Mouse (Mus musculus) intestine, embryonic 16.5 days (tissue): ENCODE data around the gene Iqcg. TPM values are rescaled to one million over a fixed set of nuclear protein-coding genes. Genes with fewer than 3 reads are reported as not detected.

Source experiments
- ATAC-seq: fragments of 200-750 bp; cut with Nextera tagmentation; 2 replicates; pipeline ENCODE4 v1.8.0; 2017; ENCODE audit warnings: moderate TSS enrichment, moderate library complexity
- H3K27ac ChIP-seq: fragments of 300-500 bp; sonication (generic); 2 replicates; pipeline ENCODE4 v1.5.1; 2014; ENCODE audit warnings: mild to moderate bottlenecking, low read length
- H3K27me3 ChIP-seq: fragments of 300-500 bp; sonication (generic); replicated peaks from 2 replicates; pipeline ENCODE4 v1.6.1; 2014; ENCODE audit warnings: low read length, control low read depth, mixed read lengths; ENCODE audit not compliant: control insufficient read depth, insufficient read depth
- H3K36me3 ChIP-seq: fragments of 300-500 bp; sonication (generic); 2 replicates; pipeline ENCODE4 v1.6.1; 2014; ENCODE audit warnings: low read length, control low read depth; ENCODE audit not compliant: control insufficient read depth, insufficient read depth
- H3K4me1 ChIP-seq: fragments of 300-500 bp; sonication (generic); 2 replicates; pipeline ENCODE4 v1.6.1; 2014; ENCODE audit warnings: low read length, control low read depth, mixed read lengths; ENCODE audit not compliant: control insufficient read depth, insufficient read depth
- H3K4me2 ChIP-seq: fragments of 300-500 bp; sonication (generic); 2 replicates; pipeline ENCODE4 v1.6.1; 2014; ENCODE audit warnings: low read depth, low read length, control low read depth
- H3K4me3 ChIP-seq: fragments of 300-500 bp; sonication (generic); 2 replicates; pipeline ENCODE4 v1.5.1; 2014; ENCODE audit warnings: mild to moderate bottlenecking, low read length
- H3K9ac ChIP-seq: fragments of 300-500 bp; sonication (generic); 2 replicates; pipeline ENCODE4 v1.6.1; 2014; ENCODE audit warnings: low read depth, low read length
- H3K9me3 ChIP-seq: fragments of 300-500 bp; sonication (generic); 2 replicates; pipeline ENCODE4 v1.6.1; 2016; ENCODE audit warnings: low read length, control low read depth; ENCODE audit not compliant: control insufficient read depth
- WGBS: fragments of 180-500 bp; shearing (Covaris S2); extraction: QIAGEN DNeasy Blood & Tissue Kit; methylation state at CpG from one replicate; pipeline ENCODE4 v1.1.7; 2014; 5-methylcytosine and 5-hydroxymethylcytosine counted together
- microRNA counts: library from miRNA; unstranded; fragments of <30 nt; microRNA quantifications from one replicate; lab custom pipeline; 2016
- microRNA-seq: library from miRNA; unstranded; fragments of <30 nt; microRNA quantifications from one replicate; pipeline ENCODE4, GENCODE M21; 2016
- polyA plus RNA-seq: library from polyadenylated mRNA; unstranded; fragments of >200 nt; fragmentation: Nextera tagmentation; extraction: Ambion mirVana; gene quantifications from 2 replicates; pipeline ENCODE4 v1.2.1, GENCODE M21; 2015

Iqcg gene
- polyA plus RNA-seq, 1 experiment from 2014 or later, result 1.9 TPM

DNA sequence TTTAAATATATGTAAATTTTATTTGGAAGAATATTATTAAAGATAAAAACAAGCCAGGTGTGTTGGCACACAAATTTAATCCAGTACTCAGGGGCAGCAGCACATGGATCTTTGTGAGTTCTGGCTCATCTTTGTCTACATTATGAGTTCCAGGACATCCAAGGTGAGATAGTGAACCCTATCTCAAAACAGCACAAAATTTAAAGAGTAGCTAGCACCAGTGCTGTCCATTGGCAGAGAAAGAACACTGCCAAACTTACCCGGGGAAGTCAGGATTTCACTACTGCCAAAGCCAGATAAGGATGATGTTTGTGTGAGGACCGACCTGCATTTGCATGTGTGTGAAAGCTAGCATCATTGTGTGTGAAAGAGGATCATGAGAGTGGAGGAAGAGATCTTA is 83.0 kb downstream of the Iqcg start:
- no peak overlapping the region for H3K9ac ChIP-seq
- ATAC-seq, result no peak
- WGBS, result 79% methylated on average over 2 of the region's 2 CpGs

GRCm38 (mm10) chr16:32972535-32972934 is 83.5 kb downstream of the Iqcg start:
- Histone ChIP-seq H3K36me3 (peaks cover 15% of the 10 kb centered on the region; the same call in 1 of the 2 replicates), H3K4me2 (no peak overlapping the region), H3K27me3 (no peaks in the 10 kb centered on the region), H3K9ac (no peak overlapping the region), H3K27ac (no peak overlapping the region), H3K4me3 (no peak overlapping the region), H3K9me3 (no peaks in the 10 kb centered on the region), H3K4me1 (no peaks in the 10 kb centered on the region)
- ATAC-seq, result no peak
- 72% methylated on average over 5 of the region's 5 CpGs for WGBS

More for the DNA sequence above, 83.0 kb downstream of the Iqcg start:
- H3K4me3 ChIP-seq, result no peak overlapping the region
- H3K4me2 ChIP-seq, result no peak overlapping the region
- peaks cover 15% of the 10 kb centered on the region; the same call in 1 of the 2 replicates for H3K36me3 ChIP-seq
- H3K9me3 ChIP-seq, result no peaks in the 10 kb centered on the region
- no peaks in the 10 kb centered on the region for H3K27me3 ChIP-seq
- H3K4me1 ChIP-seq, result no peaks in the 10 kb centered on the region
- H3K27ac ChIP-seq, result no peak overlapping the region

MicroRNAs encoded within 50 kb of the gene (microRNA counts, 519-probe panel; counts per million panel counts)
- 35.7 counts per million for microRNA mmu-miR-1947 (lab: Ali Mortazavi, UCI)

Small RNAs within 50 kb of the gene (microRNA-seq; reads per million reads assigned to microRNA genes)
- gene Gm22231, result not detected
- gene Mir1947, result 2.3 reads per million, percentile 2 among the genes with 10 or more reads in this experiment

Other genes with a start within 250 kb of the Iqcg start
- gene Smbd1, start 245.7 kb downstream of the Iqcg start, polyA plus RNA-seq, result 0.95 and 2.1 TPM in 2 replicates
- 61.9 and 72.3 TPM in 2 replicates for gene Fyttd1, start 178.7 kb downstream of the Iqcg start, polyA plus RNA-seq
- gene Rubcn, start 178.5 kb downstream of the Iqcg start, polyA plus RNA-seq, result 15.3 and 16.0 TPM in 2 replicates
- 10.0 and 11.5 TPM in 2 replicates for gene Lrch3, start 142.1 kb downstream of the Iqcg start, polyA plus RNA-seq
- 818 and 903 TPM in 2 replicates for gene Rpl35a, start 235 bp upstream of the Iqcg start, polyA plus RNA-seq
- gene Lmln, start 6.3 kb upstream of the Iqcg start, polyA plus RNA-seq, result 1.7 and 1.8 TPM in 2 replicates
- 8.8 and 9.4 TPM in 2 replicates for gene Osbpl11, start 128.9 kb upstream of the Iqcg start, polyA plus RNA-seq
- 89.3 and 95.9 TPM in 2 replicates for gene Snx4, start 195.2 kb upstream of the Iqcg start, polyA plus RNA-seq